Mouse (Mus musculus): Measurements from ENCODE around the gene Gm525.
"Not testable (repeated sequence)": the region's sequence is repeated elsewhere in the genome, so short reads cannot be mapped to it uniquely, and the experiment has no call there.

The Gm525 gene

DNA sequence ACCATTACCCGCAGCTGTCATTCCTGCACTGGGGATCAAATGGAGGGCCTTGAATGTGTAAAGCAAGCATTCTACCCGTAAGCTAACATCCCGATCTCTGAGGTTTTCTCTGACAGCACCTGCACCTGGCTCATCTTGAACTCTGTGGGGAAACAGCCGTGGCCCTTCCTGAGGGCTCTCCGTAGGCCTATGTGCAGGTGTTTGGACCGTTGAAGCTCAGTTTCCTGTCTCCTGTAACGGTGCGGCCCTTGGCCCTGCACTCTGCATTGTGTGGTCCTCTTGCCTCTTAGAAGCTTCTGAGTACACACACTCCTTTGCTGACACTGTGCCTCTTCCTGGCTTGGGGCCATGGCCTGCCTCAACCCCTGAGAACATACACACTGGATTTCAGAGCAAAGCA lies 4.0 kb downstream of the Gm525 start:
- no peaks in the 10 kb centered on the region for H3K27me3 ChIP-seq (ENCODE audit: insufficient read depth, low read length)
- no peak for TF ChIP-seq CTCF (conservative IDR thresholded peaks at IDR 0.05; ENCODE audit: low read length)
- no peak for TF ChIP-seq POU5F1 (IDR thresholded peaks at IDR 0.05; ENCODE audit: borderline replicate concordance, low read length)
- no peak for TF ChIP-seq NANOG (IDR thresholded peaks at IDR 0.05; ENCODE audit: borderline replicate concordance, low read length)
- no peak overlapping the region for H3K4me3 ChIP-seq (replicated peaks; ENCODE audit: low read length)
- H3K36me3 ChIP-seq (ENCODE audit: insufficient read depth, low read length), result no peaks in the 10 kb centered on the region
- peaks cover 54% of the 10 kb centered on the region for H3K4me1 ChIP-seq (replicated peaks; ENCODE audit: low read depth, low read length)
- H3K9me3 ChIP-seq (ENCODE audit: low read length), result no peaks in the 10 kb centered on the region

DNA sequence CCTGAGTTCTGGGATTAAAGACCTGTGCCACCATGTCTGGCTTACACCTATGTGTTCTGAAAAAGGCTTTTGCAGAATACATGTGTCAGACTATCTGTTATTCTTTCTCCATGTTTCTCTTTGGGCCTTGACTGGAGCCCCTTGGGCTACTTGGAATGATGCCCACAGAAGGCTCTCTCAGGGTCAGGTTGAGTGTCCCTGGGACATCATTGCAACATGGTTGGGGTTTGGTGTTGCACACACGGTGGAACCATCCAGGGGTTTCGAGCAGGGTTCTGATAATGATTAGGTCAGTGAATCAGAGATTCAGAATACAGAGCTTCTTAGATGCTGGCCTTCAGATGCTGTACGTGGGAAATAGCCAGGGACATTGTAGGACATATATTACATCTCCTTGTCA lies 4.7 kb downstream of the Gm525 start:
- Histone ChIP-seq H3K36me3 (ENCODE audit: insufficient read depth, low read length) (no peaks in the 10 kb centered on the region), H3K4me1 (replicated peaks; ENCODE audit: low read depth, low read length) (peaks cover 53% of the 10 kb centered on the region), H3K9me3 (ENCODE audit: low read length) (no peaks in the 10 kb centered on the region), H3K27me3 (ENCODE audit: insufficient read depth, low read length) (no peaks in the 10 kb centered on the region), H3K4me3 (replicated peaks; ENCODE audit: low read length) (no peak overlapping the region)
- no peak for TF ChIP-seq NANOG (IDR thresholded peaks at IDR 0.05; ENCODE audit: borderline replicate concordance, low read length)
- no peak for TF ChIP-seq POU5F1 (IDR thresholded peaks at IDR 0.05; ENCODE audit: borderline replicate concordance, low read length)
- TF ChIP-seq CTCF (conservative IDR thresholded peaks at IDR 0.05; ENCODE audit: low read length), result no peak

DNA sequence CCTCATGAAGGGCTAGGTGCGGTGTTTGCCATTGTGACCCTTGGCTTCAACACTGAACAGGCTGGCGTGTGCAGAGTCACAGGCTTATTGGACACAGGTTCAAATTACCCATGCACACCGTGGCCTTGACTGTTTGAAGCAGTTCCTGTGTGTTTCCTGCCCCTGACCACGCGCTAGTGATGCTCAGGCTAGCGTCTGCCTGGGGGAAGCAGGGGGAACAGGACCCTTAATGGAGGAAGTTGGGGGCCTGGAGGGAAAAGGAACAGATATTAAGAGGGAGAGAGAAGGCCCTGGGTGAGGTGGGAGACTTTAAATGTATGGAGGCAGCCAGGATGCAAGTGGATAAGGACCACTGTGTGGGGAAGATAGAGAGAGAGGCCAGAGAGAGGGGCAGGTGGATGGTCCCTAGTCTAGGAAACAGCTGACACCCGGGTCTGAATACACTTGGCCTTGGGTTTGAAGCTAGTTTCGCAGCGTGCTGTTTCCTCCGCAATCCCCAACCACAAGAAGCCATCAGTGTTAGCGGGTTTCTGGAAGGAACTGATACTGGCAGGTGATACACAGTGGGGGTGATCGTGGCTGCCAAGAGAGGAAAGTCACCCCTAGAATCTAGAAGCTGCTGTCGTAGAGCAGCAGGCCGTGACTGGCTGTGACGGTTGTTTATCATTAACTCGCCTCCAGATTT lies 5.5 kb downstream of the Gm525 start:
- H3K27me3 ChIP-seq (ENCODE audit: insufficient read depth, low read length), result no peaks in the 10 kb centered on the region
- TF ChIP-seq POU5F1 (IDR thresholded peaks at IDR 0.05; ENCODE audit: borderline replicate concordance, low read length) (no peak), NANOG (IDR thresholded peaks at IDR 0.05; ENCODE audit: borderline replicate concordance, low read length) (no peak), CTCF (conservative IDR thresholded peaks at IDR 0.05; ENCODE audit: low read length) (no peak)
- peaks cover 3% of the 10 kb centered on the region; the same call in 1 of the 2 replicates for H3K9me3 ChIP-seq (ENCODE audit: low read length)
- H3K36me3 ChIP-seq (ENCODE audit: insufficient read depth, low read length), result no peaks in the 10 kb centered on the region
- H3K4me1 ChIP-seq (replicated peaks; ENCODE audit: low read depth, low read length), result peaks cover 44% of the 10 kb centered on the region
- no peak overlapping the region for H3K4me3 ChIP-seq (replicated peaks; ENCODE audit: low read length)

DNA sequence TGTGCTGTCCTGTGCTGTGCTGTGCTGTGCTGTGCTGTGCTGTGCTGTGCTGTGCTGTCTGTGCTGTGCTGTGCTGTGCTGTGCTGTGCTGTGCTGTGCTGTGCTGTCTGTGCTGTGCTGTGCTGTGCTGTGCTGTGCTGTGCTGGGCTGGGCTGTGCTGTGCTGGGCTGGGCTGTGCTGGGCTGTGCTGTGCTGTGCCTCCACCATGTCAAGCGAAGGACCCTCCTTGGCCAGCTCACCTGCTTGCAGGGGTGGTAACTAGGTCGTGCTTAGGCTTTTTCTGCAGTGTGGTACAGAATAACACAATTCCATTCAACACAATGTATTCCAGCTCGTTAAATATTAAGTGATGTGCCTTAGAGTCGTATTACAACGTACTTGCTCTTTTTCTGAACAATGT lies 8.3 kb downstream of the Gm525 start:
- not testable (repeated sequence) for H3K27me3 ChIP-seq (ENCODE audit: insufficient read depth, low read length); H3K9me3 ChIP-seq (ENCODE audit: low read length); H3K36me3 ChIP-seq (ENCODE audit: insufficient read depth, low read length); H3K4me3 ChIP-seq (replicated peaks; ENCODE audit: low read length)
- peaks cover 33% of the 10 kb centered on the region for H3K4me1 ChIP-seq (replicated peaks; ENCODE audit: low read depth, low read length)

DNA sequence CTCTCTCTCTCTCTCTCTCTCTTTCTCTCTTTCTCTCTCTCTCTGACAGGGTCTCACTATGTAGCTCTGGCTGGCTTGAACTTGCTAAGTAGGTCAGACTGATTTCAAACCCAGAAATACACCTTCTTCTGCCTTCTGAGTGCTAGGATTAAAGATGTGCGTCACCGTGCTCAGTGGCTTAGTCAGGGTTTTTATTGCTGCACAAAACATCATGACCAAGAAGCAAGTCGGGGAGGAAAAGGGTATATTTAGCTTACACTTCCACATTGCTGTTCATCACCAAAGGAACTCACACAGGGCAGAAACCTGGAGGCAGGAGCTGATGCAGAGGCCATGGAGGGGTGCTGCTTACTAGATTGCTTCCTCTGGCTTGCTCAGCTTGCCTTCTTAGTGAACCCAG lies 9.1 kb downstream of the Gm525 start:
- not testable (repeated sequence) for H3K36me3 ChIP-seq (ENCODE audit: insufficient read depth, low read length); H3K4me3 ChIP-seq (replicated peaks; ENCODE audit: low read length); H3K27me3 ChIP-seq (ENCODE audit: insufficient read depth, low read length); H3K9me3 ChIP-seq (ENCODE audit: low read length)
- peaks cover 36% of the 10 kb centered on the region for H3K4me1 ChIP-seq (replicated peaks; ENCODE audit: low read depth, low read length)

DNA sequence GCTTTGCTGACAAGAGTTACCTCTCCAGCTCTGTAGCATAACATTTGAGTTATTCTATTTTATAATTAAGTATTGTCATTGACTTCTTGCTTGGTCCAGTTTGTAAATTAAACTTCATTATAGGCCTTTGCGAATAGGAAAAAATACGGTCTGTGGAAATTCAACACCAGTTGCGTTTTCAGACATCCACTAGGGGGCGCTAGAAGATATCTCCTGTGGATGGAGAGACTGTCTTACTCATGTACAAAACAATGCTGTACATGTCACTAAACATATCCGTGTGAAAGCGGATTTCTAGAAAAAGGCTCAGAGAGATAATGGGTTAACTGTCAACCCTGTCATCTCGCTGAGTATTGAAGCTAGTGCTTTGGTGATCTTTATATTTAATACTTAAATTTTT lies 11.0 kb downstream of the Gm525 start:
- Histone ChIP-seq H3K27me3 (ENCODE audit: insufficient read depth, low read length) (no peaks in the 10 kb centered on the region), H3K4me1 (replicated peaks; ENCODE audit: low read depth, low read length) (peaks cover 32% of the 10 kb centered on the region), H3K36me3 (ENCODE audit: insufficient read depth, low read length) (no peaks in the 10 kb centered on the region), H3K4me3 (replicated peaks; ENCODE audit: low read length) (no peak overlapping the region), H3K9me3 (ENCODE audit: low read length) (peaks cover 3% of the 10 kb centered on the region; the same call in 1 of the 2 replicates)
- TF ChIP-seq CTCF (conservative IDR thresholded peaks at IDR 0.05; ENCODE audit: low read length), result peak; percentile 92
- no peak for TF ChIP-seq NANOG (IDR thresholded peaks at IDR 0.05; ENCODE audit: borderline replicate concordance, low read length)

DNA sequence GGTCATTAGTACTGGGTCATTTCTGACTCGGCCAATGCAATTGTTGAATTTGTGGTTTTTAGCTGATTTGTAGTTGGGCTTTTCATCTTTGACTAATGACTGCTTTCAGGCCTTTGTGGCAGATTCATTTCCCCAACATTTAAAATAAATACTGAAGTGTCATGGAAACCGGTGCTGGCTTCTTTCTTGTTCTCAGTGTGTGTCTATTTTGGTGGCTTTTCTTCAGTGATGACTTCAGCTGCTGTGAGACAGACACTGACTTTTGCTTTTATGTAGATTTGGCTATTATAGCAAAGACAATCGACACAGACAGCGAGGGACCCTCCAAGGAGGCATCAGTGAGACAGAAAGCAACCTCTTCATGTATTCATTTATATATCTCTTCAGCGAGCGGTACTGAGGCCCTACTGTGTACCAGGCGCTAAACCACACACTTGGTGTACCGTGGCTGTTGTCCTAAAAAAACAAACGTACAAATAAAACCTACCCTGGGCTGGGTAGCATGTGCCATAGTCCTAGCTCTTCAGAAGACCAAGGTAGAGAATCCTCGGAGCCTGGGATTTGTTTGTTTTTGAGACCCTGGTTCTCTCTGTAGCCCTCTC lies 12.7 kb downstream of the Gm525 start:
- Histone ChIP-seq H3K36me3 (ENCODE audit: insufficient read depth, low read length) (no peaks in the 10 kb centered on the region), H3K4me1 (replicated peaks; ENCODE audit: low read depth, low read length) (peaks cover 24% of the 10 kb centered on the region)
- no peak for TF ChIP-seq NANOG (IDR thresholded peaks at IDR 0.05; ENCODE audit: borderline replicate concordance, low read length)
- no peak for TF ChIP-seq POU5F1 (IDR thresholded peaks at IDR 0.05; ENCODE audit: borderline replicate concordance, low read length)
- TF ChIP-seq CTCF (conservative IDR thresholded peaks at IDR 0.05; ENCODE audit: low read length), result no peak

DNA sequence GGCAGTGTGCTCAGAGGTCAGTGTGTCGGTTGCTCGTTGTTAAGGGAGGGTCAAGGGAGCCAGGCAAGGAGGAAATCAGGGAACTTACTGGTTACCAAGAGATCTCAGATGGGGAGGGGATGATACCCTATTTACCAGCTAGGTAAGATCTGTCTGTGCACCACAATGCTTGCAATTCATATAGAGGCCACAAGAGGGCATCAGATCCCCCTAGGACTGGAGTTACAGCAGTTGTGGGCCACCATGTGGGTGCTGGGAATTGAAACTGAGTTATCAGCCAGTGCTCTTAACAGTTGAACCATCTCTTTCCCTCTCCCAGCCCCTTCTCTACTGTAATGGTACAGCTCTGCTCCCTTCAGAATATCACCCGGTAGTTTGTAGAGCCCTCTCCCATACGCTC lies 15.1 kb downstream of the Gm525 start:
- TF ChIP-seq POU5F1 (IDR thresholded peaks at IDR 0.05; ENCODE audit: borderline replicate concordance, low read length) (no peak), NANOG (IDR thresholded peaks at IDR 0.05; ENCODE audit: borderline replicate concordance, low read length) (no peak), CTCF (conservative IDR thresholded peaks at IDR 0.05; ENCODE audit: low read length) (peak; percentile 53)
- no peaks in the 10 kb centered on the region for H3K27me3 ChIP-seq (ENCODE audit: insufficient read depth, low read length)
- no peaks in the 10 kb centered on the region for H3K36me3 ChIP-seq (ENCODE audit: insufficient read depth, low read length)
- peaks cover 25% of the 10 kb centered on the region for H3K4me1 ChIP-seq (replicated peaks; ENCODE audit: low read depth, low read length)
- H3K4me3 ChIP-seq (replicated peaks; ENCODE audit: low read length), result no peak overlapping the region
- H3K9me3 ChIP-seq (ENCODE audit: low read length), result peaks cover 1% of the 10 kb centered on the region; the same call in 1 of the 2 replicates

More for the DNA sequence above, 12.7 kb downstream of the Gm525 start:
- Histone ChIP-seq H3K9me3 (ENCODE audit: low read length) (peaks cover 3% of the 10 kb centered on the region; the same call in 1 of the 2 replicates), H3K27me3 (ENCODE audit: insufficient read depth, low read length) (no peaks in the 10 kb centered on the region), H3K4me3 (replicated peaks; ENCODE audit: low read length) (no peak overlapping the region)

DNA sequence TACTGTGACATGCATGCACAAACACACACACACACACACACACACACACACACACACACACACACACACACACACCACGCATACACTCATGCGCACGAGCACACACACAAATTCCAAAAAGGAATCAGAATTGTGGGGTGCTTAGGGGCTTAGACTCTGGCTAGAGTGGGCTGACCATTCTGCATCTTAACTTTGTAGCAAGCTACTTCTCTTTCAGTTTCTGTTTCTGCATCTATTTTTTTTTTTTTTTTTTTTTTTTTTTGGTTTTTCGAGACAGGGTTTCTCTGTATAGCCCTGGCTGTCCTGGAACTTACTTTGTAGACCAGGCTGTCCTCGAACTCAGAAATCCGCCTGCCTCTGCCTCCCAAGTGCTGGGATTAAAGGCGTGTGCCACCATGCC lies 16.7 kb downstream of the Gm525 start:
- H3K9me3 ChIP-seq (ENCODE audit: low read length); H3K4me3 ChIP-seq (replicated peaks; ENCODE audit: low read length); H3K36me3 ChIP-seq (ENCODE audit: insufficient read depth, low read length); H3K27me3 ChIP-seq (ENCODE audit: insufficient read depth, low read length): not testable (repeated sequence)
- peaks cover 34% of the 10 kb centered on the region for H3K4me1 ChIP-seq (replicated peaks; ENCODE audit: low read depth, low read length)
